Mouse (Mus musculus) hindbrain, embryonic 16.5 days (tissue): ENCODE data around the gene Gm3646. TPM values are rescaled to one million over a fixed set of nuclear protein-coding genes. Genes with fewer than 3 reads are reported as not detected.
A peak's percentile ranks its signal among the peaks of the same experiment; 100 is the strongest.

Source experiments
- ATAC-seq: fragments of 200-750 bp; cut with Nextera tagmentation; 2 replicates; pipeline ENCODE4 v1.8.0; 2017; ENCODE audit warnings: moderate TSS enrichment, moderate library complexity
- H3K27ac ChIP-seq: fragments of 300-500 bp; sonication (generic); 2 replicates; pipeline ENCODE4 v1.5.1; 2014; ENCODE audit warnings: low read depth, mild to moderate bottlenecking, control low read depth, low read length, moderate library complexity
- H3K27me3 ChIP-seq: fragments of 300-500 bp; sonication (generic); replicated peaks from 2 replicates; pipeline ENCODE4 v1.6.1; 2014; ENCODE audit warnings: low read length; ENCODE audit not compliant: control insufficient read depth, insufficient read depth
- H3K36me3 ChIP-seq: fragments of 300-500 bp; sonication (generic); 2 replicates; pipeline ENCODE4 v1.6.1; 2014; ENCODE audit warnings: mild to moderate bottlenecking, low read length, moderate library complexity, mixed read lengths; ENCODE audit not compliant: control insufficient read depth, insufficient read depth
- H3K4me1 ChIP-seq: fragments of 300-500 bp; sonication (generic); 2 replicates; pipeline ENCODE4 v1.6.1; 2014; ENCODE audit warnings: low read depth, low read length; ENCODE audit not compliant: control insufficient read depth, insufficient read depth
- H3K4me2 ChIP-seq: fragments of 300-500 bp; sonication (generic); 2 replicates; pipeline ENCODE4 v1.6.1; 2014; ENCODE audit warnings: mild to moderate bottlenecking, low read length, control low read depth, moderate library complexity
- H3K4me3 ChIP-seq: fragments of 300-500 bp; sonication (generic); 2 replicates; pipeline ENCODE4 v1.5.1; 2014; ENCODE audit warnings: mild to moderate bottlenecking, low read length, control low read depth, moderate library complexity
- H3K9ac ChIP-seq: fragments of 300-500 bp; sonication (generic); 2 replicates; pipeline ENCODE4 v1.6.1; 2014; ENCODE audit warnings: low read depth, mild to moderate bottlenecking, control low read depth, low read length, moderate library complexity
- H3K9me3 ChIP-seq: fragments of 300-500 bp; sonication (generic); 2 replicates; pipeline ENCODE4 v1.6.1; 2014; ENCODE audit warnings: mild to moderate bottlenecking, low read length, moderate library complexity; ENCODE audit not compliant: control insufficient read depth
- WGBS: fragments of 180-500 bp; shearing (Covaris S2); extraction: QIAGEN DNeasy Blood & Tissue Kit; methylation state at CpG from one replicate; pipeline ENCODE4 v1.1.7; 2014; 5-methylcytosine and 5-hydroxymethylcytosine counted together
- polyA plus RNA-seq: library from polyadenylated mRNA; unstranded; fragments of >200 nt; fragmentation: Nextera tagmentation; extraction: Ambion mirVana; gene quantifications from 2 replicates; pipeline ENCODE4 v1.2.1, GENCODE M21; 2015

Gm3646 gene
- polyA plus RNA-seq, 1 experiment from 2014 or later: not detected

DNA sequence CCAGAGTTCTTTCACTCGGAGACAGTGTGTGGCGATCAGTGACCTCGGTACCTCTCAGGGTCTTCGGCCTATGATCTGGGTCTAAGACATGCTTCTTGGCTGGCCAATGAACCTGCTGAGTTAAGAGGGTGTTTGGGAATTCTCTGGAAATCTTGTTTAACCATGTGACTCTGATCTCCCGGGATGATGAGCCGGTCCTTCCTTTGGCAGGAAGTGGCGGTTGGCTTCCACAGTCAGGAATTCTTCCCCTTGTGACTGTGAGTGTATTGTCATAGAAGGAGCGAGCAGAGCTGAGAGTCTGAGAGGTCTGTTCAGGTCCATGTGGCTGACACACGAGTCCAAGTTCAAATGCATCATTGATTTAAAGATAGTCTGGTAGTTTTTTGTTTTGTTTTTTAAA lies 46.9 kb downstream of the Gm3646 start:
- ATAC-seq: no peak
- WGBS: 73% methylated on average over 9 of the region's 9 CpGs
- no peaks in the 10 kb centered on the region for H3K27me3 ChIP-seq

DNA sequence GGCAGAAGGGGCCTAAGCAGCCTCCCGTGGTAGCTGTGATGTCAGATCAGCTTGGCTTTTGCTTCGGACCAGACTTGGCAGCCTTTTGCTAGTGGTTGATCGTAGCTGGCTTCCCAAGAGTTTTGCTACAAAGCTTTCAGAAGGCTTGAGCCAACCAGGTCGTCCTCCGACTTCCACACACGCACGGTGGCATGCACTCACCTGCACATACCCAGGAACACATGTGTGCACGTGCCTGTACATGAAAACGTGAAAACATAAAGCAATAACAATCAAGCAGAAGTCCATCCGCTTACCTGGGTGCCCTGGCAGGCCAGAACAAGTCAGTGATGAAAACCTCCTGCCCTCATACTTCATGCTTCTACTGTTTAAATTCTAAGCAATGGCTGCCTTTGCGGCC lies 48.2 kb downstream of the Gm3646 start:
- Histone ChIP-seq H3K9ac (no peak overlapping the region), H3K4me2 (no peak overlapping the region), H3K4me3 (no peak overlapping the region), H3K27me3 (no peaks in the 10 kb centered on the region), H3K9me3 (no peaks in the 10 kb centered on the region), H3K27ac (no peak overlapping the region), H3K4me1 (peaks cover 10% of the 10 kb centered on the region), H3K36me3 (no peaks in the 10 kb centered on the region)
- 83% methylated on average over 11 of the region's 11 CpGs for WGBS
- ATAC-seq: no peak

More for the DNA sequence above, 46.9 kb downstream of the Gm3646 start:
- Histone ChIP-seq H3K9me3 (no peaks in the 10 kb centered on the region), H3K4me3 (no peak overlapping the region), H3K4me1 (peaks cover 16% of the 10 kb centered on the region), H3K9ac (no peak overlapping the region), H3K4me2 (no peak overlapping the region), H3K27ac (no peak overlapping the region), H3K36me3 (no peaks in the 10 kb centered on the region)

DNA sequence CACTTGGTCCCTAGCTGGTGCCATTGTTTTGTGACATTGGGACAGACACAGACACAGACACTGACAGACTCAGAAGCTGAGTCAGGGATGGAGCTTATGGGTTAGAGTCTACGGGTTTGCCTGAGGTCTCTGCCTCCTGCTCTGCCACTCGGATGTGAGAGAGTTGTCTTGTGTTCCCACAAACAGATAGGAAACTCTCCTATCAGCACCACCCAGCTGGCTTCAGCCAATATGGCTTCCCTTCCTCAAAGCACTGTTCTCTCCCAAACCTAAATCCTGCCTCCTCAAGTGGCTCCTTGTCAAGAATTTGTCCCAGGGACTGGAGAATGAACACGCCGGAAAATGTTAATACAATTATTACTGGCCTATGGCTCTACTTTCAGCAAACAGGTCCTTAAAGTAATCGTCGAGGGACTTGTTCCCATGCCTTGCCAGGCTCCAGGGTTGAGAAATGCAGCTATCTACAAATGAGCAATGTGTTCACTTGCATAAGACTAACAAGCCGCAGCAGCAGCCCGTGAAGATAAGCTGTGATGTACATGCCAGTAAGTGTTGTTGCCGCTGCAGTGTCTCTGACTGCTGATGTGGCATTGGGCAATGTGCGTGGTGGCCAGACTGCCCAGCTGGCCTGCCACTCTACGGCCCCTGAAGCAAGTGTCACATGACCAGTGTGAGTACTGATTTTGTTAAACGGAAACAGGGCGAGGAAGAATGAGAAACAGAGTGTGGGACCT lies 50.7 kb downstream of the Gm3646 start:
- Histone ChIP-seq H3K27me3 (no peaks in the 10 kb centered on the region), H3K36me3 (no peaks in the 10 kb centered on the region), H3K4me2 (no peak overlapping the region), H3K9ac (no peak overlapping the region), H3K4me1 (peaks cover 3% of the 10 kb centered on the region), H3K27ac (no peak overlapping the region), H3K9me3 (no peaks in the 10 kb centered on the region), H3K4me3 (no peak overlapping the region)
- WGBS: 75% methylated on average over 13 of the region's 13 CpGs
- 0 out of 2 replicates have a peak, but pooled peaks have one; percentile 14 for ATAC-seq

Other genes with a start within 250 kb of the Gm3646 start
- 21.2 and 22.2 TPM in 2 replicates for gene Rnf149, start 227.9 kb downstream of the Gm3646 start, polyA plus RNA-seq
- gene Creg2, start 153.9 kb downstream of the Gm3646 start, polyA plus RNA-seq: 9.4 and 12.5 TPM in 2 replicates
- gene Rfx8, start 84.3 kb downstream of the Gm3646 start, polyA plus RNA-seq: 0.23 and 0.30 TPM in 2 replicates
- 21.7 and 22.1 TPM in 2 replicates for gene Map4k4, start 95.6 kb upstream of the Gm3646 start, polyA plus RNA-seq